Mouse (Mus musculus) urinary bladder, postnatal 14 days (tissue): ENCODE data around the gene Vac14.

Experiments used
- DNase-seq: peaks from one replicate; pipeline ENCODE4 v3.0.0; 2021; ENCODE audit warnings: low spot score

Vac14 gene

GRCm38 (mm10) chr8:110689961-110690360 lies 71.6 kb downstream of the Vac14 start:
- no peak for DNase-seq

GRCm38 (mm10) chr8:110694226-110694625 lies 75.8 kb downstream of the Vac14 start:
- DNase-seq, result no peak

- DNase-seq, result no peak
These were observed 76.4 kb downstream of the Vac14 start for GRCm38 (mm10) chr8:110694826-110695225.

- DNase-seq, result no peak
These were observed 77.0 kb downstream of the Vac14 start for GRCm38 (mm10) chr8:110695431-110695830.

- DNase-seq, result no peak
These were observed 77.7 kb downstream of the Vac14 start for GRCm38 (mm10) chr8:110696051-110696450.

GRCm38 (mm10) chr8:110697571-110697970 lies 79.2 kb downstream of the Vac14 start:
- no peak for DNase-seq

- no peak for DNase-seq
These were observed 79.7 kb downstream of the Vac14 start for GRCm38 (mm10) chr8:110698098-110698497.

GRCm38 (mm10) chr8:110699501-110699900 lies 81.1 kb downstream of the Vac14 start:
- DNase-seq, result no peak

- DNase-seq, result no peak
These were observed 82.2 kb downstream of the Vac14 start for GRCm38 (mm10) chr8:110700561-110700960.

- DNase-seq, result no peak
These were observed 84.5 kb downstream of the Vac14 start for GRCm38 (mm10) chr8:110702636-110703459.

- DNase-seq, result no peak
These were observed 85.2 kb downstream of the Vac14 start for GRCm38 (mm10) chr8:110703460-110704061.

- DNase-seq, result no peak
These were observed 85.7 kb downstream of the Vac14 start for GRCm38 (mm10) chr8:110704103-110704502.

- DNase-seq, result no peak
These were observed 87.3 kb downstream of the Vac14 start for GRCm38 (mm10) chr8:110705391-110706287.

GRCm38 (mm10) chr8:110706288-110706870 lies 88.0 kb downstream of the Vac14 start:
- no peak for DNase-seq

GRCm38 (mm10) chr8:110708429-110708828 lies 90.0 kb downstream of the Vac14 start:
- DNase-seq, result no peak

- no peak for DNase-seq
These were observed 92.2 kb downstream of the Vac14 start for GRCm38 (mm10) chr8:110710593-110710992.

- no peak for DNase-seq
These were observed 93.0 kb downstream of the Vac14 start for GRCm38 (mm10) chr8:110711271-110711934.

- no peak for DNase-seq
These were observed 94.7 kb downstream of the Vac14 start for GRCm38 (mm10) chr8:110713073-110713472.

GRCm38 (mm10) chr8:110714827-110715519 lies 96.6 kb downstream of the Vac14 start:
- no peak for DNase-seq

GRCm38 (mm10) chr8:110716075-110716474 lies 97.7 kb downstream of the Vac14 start:
- no peak for DNase-seq

- DNase-seq, result no peak
These were observed 98.7 kb downstream of the Vac14 start for GRCm38 (mm10) chr8:110717131-110717530.
